Mouse (Mus musculus): ENCODE measurements around the gene Akr1a1. TPM values are rescaled to one million over a fixed set of nuclear protein-coding genes. Genes with fewer than 3 reads are reported as not detected.
"Not testable (repeated sequence)": the region's sequence is repeated elsewhere in the genome, so short reads cannot be mapped to it uniquely, and the experiment has no call there.

Akr1a1 gene
- total and polyA plus RNA-seq, 2 experiments from 2014 or later, result 465 to 533 TPM

DNA sequence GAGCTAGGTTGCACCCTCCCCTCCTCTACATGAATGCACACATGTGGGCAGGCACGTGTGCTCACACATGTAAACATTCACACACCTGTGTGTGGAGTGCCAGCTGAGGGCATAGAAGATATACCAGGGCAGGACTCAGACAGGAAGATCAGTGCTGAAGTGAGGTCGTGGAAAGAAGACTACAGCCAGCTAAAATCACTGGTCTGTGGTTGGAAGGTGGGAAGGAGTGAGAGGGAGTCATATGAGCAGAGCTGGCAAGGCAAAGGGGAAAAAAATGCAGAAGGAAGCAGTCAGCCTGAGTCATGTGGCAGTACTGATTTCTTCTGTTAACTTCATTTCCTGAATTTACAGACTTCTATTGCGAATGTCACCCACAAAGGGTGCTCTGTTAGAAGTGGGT, 16.7 kb upstream of the Akr1a1 start:
- H3K27ac ChIP-seq (ENCODE audit: low read depth), result 0 out of 2 replicates have a peak overlapping the region, but pooled peaks have one; percentile 25
- H3K9ac ChIP-seq (replicated peaks; ENCODE audit: low read depth, low read length), result no peak overlapping the region
- WGBS, result 40% methylated on average over 3 of the region's 3 CpGs
- TF ChIP-seq EP300 (IDR thresholded peaks at IDR 0.05; ENCODE audit: low read depth), result no peak
- TF ChIP-seq CTCF (IDR thresholded peaks at IDR 0.05; ENCODE audit: low read depth), result no peak
- no peak overlapping the region for H3K4me3 ChIP-seq (ENCODE audit: low read depth, low read length)
- H3K36me3 ChIP-seq (replicated peaks; ENCODE audit: control insufficient read depth, insufficient read depth, low read length), result no peaks in the 10 kb centered on the region
- H3K9me3 ChIP-seq (replicated peaks; ENCODE audit: control insufficient read depth, low read length), result no peaks in the 10 kb centered on the region
- H3K4me2 ChIP-seq (ENCODE audit: low read depth, low read length), result no peak overlapping the region
- no peaks in the 10 kb centered on the region for H3K4me1 ChIP-seq (ENCODE audit: control insufficient read depth, insufficient read depth)
- DNase-seq (ENCODE audit: low spot score) (no peak), ATAC-seq (ENCODE audit: insufficient read depth, low read depth) (no peak)
- no peaks in the 10 kb centered on the region for H3K27me3 ChIP-seq (ENCODE audit: control insufficient read depth, insufficient read depth, low read length)

DNA sequence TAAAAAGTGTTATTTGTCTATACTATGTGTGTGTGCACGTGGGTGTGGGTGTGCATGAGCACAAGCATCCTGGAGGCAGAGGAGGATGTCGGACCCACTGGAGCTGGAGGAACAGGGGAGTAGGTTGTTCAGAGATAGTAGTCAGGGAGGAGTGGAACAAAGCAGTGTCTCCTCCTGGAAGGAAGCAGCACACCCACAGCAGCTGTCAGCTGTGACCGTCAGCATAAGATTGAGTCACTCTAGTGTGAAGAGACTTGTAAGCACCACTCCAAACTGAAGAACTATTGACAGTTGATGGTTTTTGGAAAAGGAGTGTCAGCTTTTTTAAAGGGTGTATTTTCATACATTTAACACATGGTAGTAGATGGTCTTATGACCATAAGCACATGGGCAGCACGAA, 15.1 kb upstream of the Akr1a1 start:
- Histone ChIP-seq H3K4me3 (ENCODE audit: low read depth, low read length) (no peak overlapping the region), H3K27ac (ENCODE audit: low read depth) (no peak overlapping the region), H3K4me1 (ENCODE audit: control insufficient read depth, insufficient read depth) (no peaks in the 10 kb centered on the region), H3K9ac (replicated peaks; ENCODE audit: low read depth, low read length) (no peak overlapping the region), H3K4me2 (ENCODE audit: low read depth, low read length) (no peak overlapping the region), H3K36me3 (replicated peaks; ENCODE audit: control insufficient read depth, insufficient read depth, low read length) (no peaks in the 10 kb centered on the region), H3K27me3 (ENCODE audit: control insufficient read depth, insufficient read depth, low read length) (no peaks in the 10 kb centered on the region), H3K9me3 (replicated peaks; ENCODE audit: control insufficient read depth, low read length) (no peaks in the 10 kb centered on the region; the same call in 1 of the 2 replicates)
- DNase-seq (ENCODE audit: low spot score) (no peak), ATAC-seq (ENCODE audit: insufficient read depth, low read depth) (no peak)
- 46% methylated on average over 4 of the region's 4 CpGs for WGBS
- TF ChIP-seq CTCF (IDR thresholded peaks at IDR 0.05; ENCODE audit: low read depth) (no peak), EP300 (IDR thresholded peaks at IDR 0.05; ENCODE audit: low read depth) (no peak)

DNA sequence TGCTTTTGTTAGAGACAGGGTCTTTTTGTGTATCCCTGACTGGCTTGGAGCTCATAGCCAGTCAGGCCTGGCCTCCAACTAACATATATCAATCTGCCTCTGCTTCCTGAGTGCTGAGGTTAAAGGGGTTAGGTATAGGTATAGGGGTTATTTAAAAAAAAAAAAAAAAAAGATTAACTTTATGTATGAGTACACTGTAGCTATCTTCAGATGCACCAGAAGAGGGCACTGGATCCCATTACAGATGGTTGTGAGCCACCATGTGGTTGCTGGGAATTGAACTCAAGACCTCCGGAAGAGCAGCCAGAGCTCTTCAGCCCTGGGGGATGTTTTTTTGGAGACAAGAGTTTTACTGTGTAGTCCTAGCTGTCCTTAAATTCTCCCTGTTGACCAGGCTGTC, 10.5 kb upstream of the Akr1a1 start:
- TF ChIP-seq EP300 (IDR thresholded peaks at IDR 0.05; ENCODE audit: low read depth), result no peak
- no peak for TF ChIP-seq CTCF (IDR thresholded peaks at IDR 0.05; ENCODE audit: low read depth)
- WGBS, result 86% methylated on average over 1 of the region's 1 CpGs

DNA sequence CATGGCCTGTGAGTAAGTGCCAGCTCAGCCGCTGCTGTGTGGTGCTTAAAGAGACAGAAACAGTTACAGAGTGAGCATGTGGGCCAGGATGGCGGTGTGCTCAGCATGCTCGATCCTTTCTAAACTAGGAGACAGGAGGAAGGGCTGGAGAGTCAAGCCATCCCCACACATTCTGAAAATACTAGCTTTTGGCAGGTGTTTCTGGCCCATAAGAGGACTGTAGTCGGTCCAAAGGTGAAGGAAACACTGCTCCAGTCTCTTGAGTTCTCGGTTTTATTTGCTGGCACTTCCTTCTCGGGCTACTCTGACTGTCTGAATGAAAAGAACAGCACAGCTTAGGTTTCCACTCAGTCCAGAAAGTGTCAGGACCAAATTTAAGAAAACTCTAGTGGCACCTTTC, 9.3 kb upstream of the Akr1a1 start:
- WGBS, result 73% methylated on average over 6 of the region's 6 CpGs
- no peak overlapping the region for H3K4me2 ChIP-seq (ENCODE audit: low read depth, low read length)
- TF ChIP-seq CTCF (IDR thresholded peaks at IDR 0.05; ENCODE audit: low read depth) (no peak), EP300 (IDR thresholded peaks at IDR 0.05; ENCODE audit: low read depth) (no peak)
- H3K27me3 ChIP-seq (ENCODE audit: control insufficient read depth, insufficient read depth, low read length), result no peaks in the 10 kb centered on the region
- ATAC-seq (ENCODE audit: insufficient read depth, low read depth), result no peak
- H3K4me3 ChIP-seq (ENCODE audit: low read depth, low read length), result no peak overlapping the region
- no peak for DNase-seq (ENCODE audit: low spot score)
- no peak overlapping the region for H3K9ac ChIP-seq (replicated peaks; ENCODE audit: low read depth, low read length)
- H3K4me1 ChIP-seq (ENCODE audit: control insufficient read depth, insufficient read depth), result no peaks in the 10 kb centered on the region
- no peak overlapping the region for H3K27ac ChIP-seq (ENCODE audit: low read depth)
- H3K36me3 ChIP-seq (replicated peaks; ENCODE audit: control insufficient read depth, insufficient read depth, low read length), result no peaks in the 10 kb centered on the region
- no peaks in the 10 kb centered on the region; the same call in 1 of the 2 replicates for H3K9me3 ChIP-seq (replicated peaks; ENCODE audit: control insufficient read depth, low read length)

More for the DNA sequence above, 10.5 kb upstream of the Akr1a1 start:
- Histone ChIP-seq H3K27me3 (ENCODE audit: control insufficient read depth, insufficient read depth, low read length) (no peaks in the 10 kb centered on the region), H3K4me3 (ENCODE audit: low read depth, low read length) (no peak overlapping the region), H3K9me3 (replicated peaks; ENCODE audit: control insufficient read depth, low read length) (no peaks in the 10 kb centered on the region; the same call in 1 of the 2 replicates), H3K27ac (ENCODE audit: low read depth) (no peak overlapping the region), H3K4me2 (ENCODE audit: low read depth, low read length) (no peak overlapping the region), H3K4me1 (ENCODE audit: control insufficient read depth, insufficient read depth) (no peaks in the 10 kb centered on the region), H3K36me3 (replicated peaks; ENCODE audit: control insufficient read depth, insufficient read depth, low read length) (no peaks in the 10 kb centered on the region), H3K9ac (replicated peaks; ENCODE audit: low read depth, low read length) (no peak overlapping the region)
- DNase-seq (ENCODE audit: low spot score) (no peak), ATAC-seq (ENCODE audit: insufficient read depth, low read depth) (no peak)

DNA sequence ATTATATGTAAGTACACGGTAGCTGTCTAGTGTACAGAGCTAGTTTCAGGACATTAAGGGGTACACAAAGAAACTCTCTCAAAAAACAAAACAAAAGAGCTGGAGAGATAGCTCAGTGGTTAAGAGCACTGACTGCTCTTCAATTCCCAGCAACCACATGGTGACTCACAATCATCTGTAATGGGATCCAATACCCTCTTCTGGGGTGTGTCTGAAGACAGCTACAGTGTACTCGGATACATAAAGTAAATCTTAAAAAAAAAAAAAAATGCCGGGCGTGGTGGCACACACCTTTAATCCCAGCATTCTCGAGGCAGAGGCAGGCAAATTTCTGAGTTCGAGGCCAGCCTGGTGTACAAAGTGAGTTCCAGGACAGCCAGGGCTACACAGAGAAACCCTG, 8.4 kb upstream of the Akr1a1 start:
- DNase-seq (ENCODE audit: low spot score); H3K27ac ChIP-seq (ENCODE audit: low read depth); H3K4me1 ChIP-seq (ENCODE audit: control insufficient read depth, insufficient read depth); H3K4me3 ChIP-seq (ENCODE audit: low read depth, low read length); H3K36me3 ChIP-seq (replicated peaks; ENCODE audit: control insufficient read depth, insufficient read depth, low read length); H3K27me3 ChIP-seq (ENCODE audit: control insufficient read depth, insufficient read depth, low read length); ATAC-seq (ENCODE audit: insufficient read depth, low read depth); H3K9ac ChIP-seq (replicated peaks; ENCODE audit: low read depth, low read length); H3K9me3 ChIP-seq (replicated peaks; ENCODE audit: control insufficient read depth, low read length); H3K4me2 ChIP-seq (ENCODE audit: low read depth, low read length): not testable (repeated sequence)
- WGBS, result 80% methylated on average over 6 of the region's 6 CpGs

DNA sequence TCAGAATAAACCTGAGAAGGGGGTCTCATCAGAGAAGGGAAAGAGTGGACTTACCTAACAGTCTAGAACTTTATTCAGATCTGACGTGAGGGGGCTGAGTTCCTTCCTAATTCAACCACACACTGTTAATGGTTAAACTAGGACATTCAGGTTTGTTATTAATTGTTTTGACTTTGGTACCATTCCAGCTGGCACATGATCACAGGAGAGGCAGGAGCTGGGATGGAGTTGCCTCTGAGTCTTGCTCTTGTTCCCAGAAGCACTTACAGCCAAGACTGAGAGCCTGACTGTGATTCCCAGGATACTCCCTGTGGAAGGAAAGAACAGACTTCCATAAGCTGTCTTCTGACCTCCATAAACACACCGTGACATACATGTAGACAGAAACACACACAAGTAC, 8.0 kb upstream of the Akr1a1 start:
- Histone ChIP-seq H3K27ac (ENCODE audit: low read depth) (no peak overlapping the region), H3K4me1 (ENCODE audit: control insufficient read depth, insufficient read depth) (no peaks in the 10 kb centered on the region), H3K9ac (replicated peaks; ENCODE audit: low read depth, low read length) (no peak overlapping the region), H3K4me3 (ENCODE audit: low read depth, low read length) (no peak overlapping the region), H3K4me2 (ENCODE audit: low read depth, low read length) (no peak overlapping the region), H3K36me3 (replicated peaks; ENCODE audit: control insufficient read depth, insufficient read depth, low read length) (no peaks in the 10 kb centered on the region), H3K27me3 (ENCODE audit: control insufficient read depth, insufficient read depth, low read length) (no peaks in the 10 kb centered on the region), H3K9me3 (replicated peaks; ENCODE audit: control insufficient read depth, low read length) (no peaks in the 10 kb centered on the region; the same call in 1 of the 2 replicates)
- DNase-seq (ENCODE audit: low spot score) (no peak), ATAC-seq (ENCODE audit: insufficient read depth, low read depth) (no peak)
- no peak for TF ChIP-seq EP300 (IDR thresholded peaks at IDR 0.05; ENCODE audit: low read depth)
- TF ChIP-seq CTCF (IDR thresholded peaks at IDR 0.05; ENCODE audit: low read depth), result no peak
- WGBS, result 56% methylated on average over 2 of the region's 2 CpGs

All from heart, postnatal 0 days (tissue).